Mouse (Mus musculus) intestine, embryonic 14.5 days (tissue): ENCODE data around the gene Tent5a. TPM values are rescaled to one million over a fixed set of nuclear protein-coding genes. Genes with fewer than 3 reads are reported as not detected.

ENCODE experiments used
- ATAC-seq: fragments of 200-750 bp; cut with Nextera tagmentation; replicated peaks from 2 replicates; pipeline ENCODE4 v1.8.0; 2017; ENCODE audit warnings: low read depth, moderate number of reproducible peaks, moderate TSS enrichment, moderate library complexity; ENCODE audit not compliant: low FRiP score, low TSS enrichment
- DNase-seq: peaks from one replicate; pipeline ENCODE4 v3.0.0-alpha.2; 2018; ENCODE audit warnings: low spot score
- H3K27ac ChIP-seq: fragments of 300-500 bp; sonication (generic); 2 replicates; pipeline ENCODE4 v1.5.1; 2014; ENCODE audit warnings: low read depth, mild to moderate bottlenecking, control low read depth
- H3K27me3 ChIP-seq: fragments of 300-500 bp; sonication (generic); replicated peaks from 2 replicates; pipeline ENCODE4 v1.6.1; 2014; ENCODE audit warnings: low read length, control low read depth; ENCODE audit not compliant: control insufficient read depth, insufficient read depth
- H3K36me3 ChIP-seq: fragments of 300-500 bp; sonication (generic); 2 replicates; pipeline ENCODE4 v1.6.1; 2014; ENCODE audit warnings: low read length, control low read depth; ENCODE audit not compliant: control insufficient read depth, insufficient read depth
- H3K4me1 ChIP-seq: fragments of 300-500 bp; sonication (generic); replicated peaks from 2 replicates; pipeline ENCODE4 v1.6.1; 2014; ENCODE audit warnings: low read length, control low read depth, mixed read lengths; ENCODE audit not compliant: control insufficient read depth, insufficient read depth
- H3K4me2 ChIP-seq: fragments of 300-500 bp; sonication (generic); 2 replicates; pipeline ENCODE4 v1.6.1; 2014; ENCODE audit warnings: low read length
- H3K4me3 ChIP-seq: fragments of 300-500 bp; sonication (generic); 2 replicates; pipeline ENCODE4 v1.5.1; 2014; ENCODE audit warnings: low read depth, low read length, control low read depth, mixed read lengths
- H3K9ac ChIP-seq: fragments of 300-500 bp; sonication (generic); 2 replicates; pipeline ENCODE4 v1.6.1; 2014; ENCODE audit warnings: mild to moderate bottlenecking, low read length
- H3K9me3 ChIP-seq: fragments of 300-500 bp; sonication (generic); 2 replicates; pipeline ENCODE4 v1.6.1; 2016; ENCODE audit warnings: low read length, control low read depth; ENCODE audit not compliant: control insufficient read depth
- WGBS: fragments of 180-500 bp; shearing (Covaris S2); extraction: QIAGEN DNeasy Blood & Tissue Kit; methylation state at CpG from one replicate; pipeline ENCODE4 v1.1.7; 2014; 5-methylcytosine and 5-hydroxymethylcytosine counted together
- polyA plus RNA-seq: library from polyadenylated mRNA; unstranded; fragments of >200 nt; fragmentation: Nextera tagmentation; extraction: Ambion mirVana; gene quantifications from 2 replicates; pipeline ENCODE4 v1.2.1, GENCODE M21; 2014

Gene Tent5a
- polyA plus RNA-seq, 1 experiment from 2014 or later = 14.1 TPM

GRCm38 (mm10) chr9:85342892-85343785 is 16.0 kb upstream of the Tent5a start:
- Histone ChIP-seq H3K4me2 (no peak overlapping the region), H3K9me3 (no peaks in the 10 kb centered on the region), H3K9ac (no peak overlapping the region), H3K27me3 (no peaks in the 10 kb centered on the region), H3K36me3 (no peaks in the 10 kb centered on the region), H3K4me3 (no peak overlapping the region), H3K4me1 (no peaks in the 10 kb centered on the region), H3K27ac (no peak overlapping the region)
- 52% methylated on average over 8 of the region's 8 CpGs for WGBS
- ATAC-seq = no peak
- DNase-seq = no peak

DNA sequence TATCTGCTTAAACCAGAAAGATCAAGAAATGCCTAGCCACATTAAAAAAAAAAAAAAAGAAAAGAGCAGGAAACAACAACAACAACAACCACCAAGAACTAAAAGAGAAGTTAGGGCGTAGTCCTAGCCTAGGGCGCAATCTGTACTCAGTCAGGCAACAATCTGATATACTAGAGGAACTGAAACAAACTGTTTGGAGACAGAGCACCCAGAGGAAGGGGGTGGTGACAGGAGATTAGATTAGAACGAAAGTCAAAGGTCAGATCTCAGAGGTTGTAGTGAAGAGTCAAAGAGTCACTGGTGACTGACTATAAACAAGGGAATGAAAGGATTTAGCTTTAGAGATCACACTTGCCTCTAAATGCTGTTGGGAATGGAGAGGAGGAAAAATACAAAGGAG is 13.2 kb upstream of the Tent5a start:
- 77% methylated on average over 3 of the region's 3 CpGs for WGBS
- no peak for ATAC-seq

GRCm38 (mm10) chr9:85336046-85336445 is 8.9 kb upstream of the Tent5a start:
- DNase-seq (no peak), ATAC-seq (no peak)
- H3K9me3 ChIP-seq = no peaks in the 10 kb centered on the region
- H3K27ac ChIP-seq = no peak overlapping the region
- H3K4me2 ChIP-seq = no peak overlapping the region
- H3K9ac ChIP-seq = no peak overlapping the region
- no peak overlapping the region for H3K4me3 ChIP-seq
- no peaks in the 10 kb centered on the region for H3K4me1 ChIP-seq
- H3K27me3 ChIP-seq = no peaks in the 10 kb centered on the region
- H3K36me3 ChIP-seq = no peaks in the 10 kb centered on the region
- 88% methylated on average over 7 of the region's 7 CpGs for WGBS

More for the DNA sequence above, 13.2 kb upstream of the Tent5a start:
- Histone ChIP-seq H3K4me3 (no peak overlapping the region), H3K27ac (no peak overlapping the region), H3K27me3 (no peaks in the 10 kb centered on the region), H3K4me1 (no peaks in the 10 kb centered on the region), H3K9ac (no peak overlapping the region), H3K36me3 (no peaks in the 10 kb centered on the region), H3K9me3 (no peaks in the 10 kb centered on the region), H3K4me2 (no peak overlapping the region)
- no peak for DNase-seq

DNA sequence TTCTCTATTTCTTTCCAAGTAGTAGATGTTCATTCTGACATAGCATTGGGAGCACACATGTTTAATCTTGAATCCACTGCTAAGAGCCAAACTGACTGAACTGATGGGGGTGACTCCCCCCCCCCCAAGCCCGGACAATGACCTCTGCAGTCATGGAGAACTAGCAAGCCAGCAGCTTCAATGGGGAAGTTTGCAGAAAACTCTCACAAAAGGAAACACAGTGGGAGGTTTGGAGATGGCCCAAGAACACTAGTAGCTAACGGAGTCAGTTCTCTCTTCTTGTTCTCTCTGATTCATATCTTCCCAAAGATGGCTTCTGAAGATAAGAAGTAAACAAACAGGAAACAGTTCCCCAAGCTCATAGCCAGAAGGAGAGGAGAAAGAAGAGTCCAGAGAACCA is 4.4 kb upstream of the Tent5a start:
- Histone ChIP-seq H3K9ac (no peak overlapping the region), H3K36me3 (no peaks in the 10 kb centered on the region), H3K9me3 (no peaks in the 10 kb centered on the region), H3K4me3 (no peak overlapping the region), H3K27ac (no peak overlapping the region), H3K27me3 (no peaks in the 10 kb centered on the region), H3K4me1 (no peaks in the 10 kb centered on the region), H3K4me2 (no peak overlapping the region)
- no peak for DNase-seq
- WGBS = 79% methylated on average over 2 of the region's 2 CpGs
- ATAC-seq = no peak

DNA sequence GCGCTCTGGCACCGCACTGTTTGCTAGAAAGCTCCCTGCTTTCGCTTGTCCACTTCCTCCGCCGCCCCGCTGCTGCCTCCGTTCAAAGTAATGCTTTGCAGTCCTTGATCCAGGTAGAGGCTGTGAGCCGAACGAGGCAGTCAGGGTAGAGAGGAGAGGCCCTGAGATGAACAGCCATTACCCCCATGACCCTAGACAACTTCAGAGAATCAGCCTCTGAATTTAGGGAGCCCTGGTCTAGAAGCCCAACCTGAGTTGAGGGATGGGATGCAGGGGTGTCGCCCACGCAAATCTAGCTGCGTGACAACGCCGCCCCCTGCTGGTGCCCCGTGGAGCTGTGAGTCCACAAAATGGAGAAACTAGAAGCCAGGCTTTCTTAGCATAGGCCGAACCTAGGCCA is 1.1 kb upstream of the Tent5a start:
- DNase-seq = peak; percentile 99
- Histone ChIP-seq H3K4me3 (peak overlapping the region; percentile 74), H3K36me3 (peaks cover 4% of the 10 kb centered on the region; the same call in 1 of the 2 replicates), H3K4me1 (no peaks in the 10 kb centered on the region; the same call in 1 of the 2 replicates), H3K27ac (peak overlapping the region; percentile 81), H3K9ac (peak overlapping the region; percentile 63), H3K9me3 (no peaks in the 10 kb centered on the region), H3K27me3 (no peaks in the 10 kb centered on the region), H3K4me2 (peak overlapping the region; percentile 82)
- 4% methylated on average over 16 of the region's 16 CpGs for WGBS
- peak; percentile 28 for ATAC-seq

DNA sequence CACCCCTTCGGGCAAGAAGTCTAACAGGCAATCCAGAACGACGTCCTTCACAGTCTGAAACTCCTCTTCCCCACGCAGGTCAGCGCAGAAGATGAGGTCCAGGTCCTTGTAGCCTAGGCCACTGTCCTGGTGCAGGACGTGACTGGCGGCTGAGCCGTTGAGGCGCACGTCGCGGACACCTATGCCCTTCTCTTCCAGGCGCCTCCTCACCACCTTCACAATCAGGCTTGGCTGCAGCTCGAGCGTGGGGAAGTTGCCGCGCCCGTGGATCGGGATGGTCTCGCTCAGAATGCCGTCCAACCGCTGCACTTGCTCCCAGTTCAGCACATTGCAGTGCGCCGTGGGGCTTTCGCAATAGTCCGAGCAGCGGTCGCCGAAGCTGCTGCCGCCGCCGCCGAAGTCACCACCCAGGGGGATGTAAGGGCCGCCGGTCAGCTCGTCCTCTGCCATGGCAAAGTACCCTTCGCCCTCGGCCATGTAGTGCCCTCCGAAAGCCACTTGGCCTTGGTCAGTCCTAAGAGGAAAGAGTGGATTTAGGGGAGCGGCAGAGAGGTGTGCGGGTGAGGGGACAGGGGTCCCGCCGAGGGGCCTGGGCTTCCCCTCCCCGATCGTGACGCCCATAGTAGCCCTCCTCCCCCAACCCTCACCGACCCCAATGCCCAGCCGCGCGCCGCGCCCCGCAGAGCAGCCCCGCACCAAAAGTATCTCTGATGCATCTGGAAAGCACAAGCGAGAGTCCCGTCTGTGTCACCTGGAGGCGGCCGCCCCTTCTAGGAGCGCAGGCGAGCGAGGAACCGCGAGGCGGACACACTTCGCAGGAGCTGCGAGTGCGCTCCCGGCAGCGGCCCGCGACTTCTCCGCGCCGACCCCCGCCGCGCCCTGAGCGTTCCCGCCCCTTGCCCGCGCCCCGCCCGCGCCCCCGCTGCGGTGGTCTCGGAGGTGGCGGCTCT is 581 bp downstream of the Tent5a start:
- Histone ChIP-seq H3K4me1 (no peaks in the 10 kb centered on the region; the same call in 1 of the 2 replicates), H3K4me2 (peak overlapping the region; percentile 82), H3K27ac (peak overlapping the region; percentile 81), H3K9ac (peak overlapping the region; percentile 63), H3K4me3 (peak overlapping the region; percentile 74), H3K9me3 (no peaks in the 10 kb centered on the region), H3K27me3 (no peaks in the 10 kb centered on the region), H3K36me3 (peaks cover 4% of the 10 kb centered on the region; the same call in 1 of the 2 replicates)
- DNase-seq = peak; percentile 83
- ATAC-seq = peak; percentile 66
- under 1% methylated on average over 75 of the region's 88 CpGs for WGBS

DNA sequence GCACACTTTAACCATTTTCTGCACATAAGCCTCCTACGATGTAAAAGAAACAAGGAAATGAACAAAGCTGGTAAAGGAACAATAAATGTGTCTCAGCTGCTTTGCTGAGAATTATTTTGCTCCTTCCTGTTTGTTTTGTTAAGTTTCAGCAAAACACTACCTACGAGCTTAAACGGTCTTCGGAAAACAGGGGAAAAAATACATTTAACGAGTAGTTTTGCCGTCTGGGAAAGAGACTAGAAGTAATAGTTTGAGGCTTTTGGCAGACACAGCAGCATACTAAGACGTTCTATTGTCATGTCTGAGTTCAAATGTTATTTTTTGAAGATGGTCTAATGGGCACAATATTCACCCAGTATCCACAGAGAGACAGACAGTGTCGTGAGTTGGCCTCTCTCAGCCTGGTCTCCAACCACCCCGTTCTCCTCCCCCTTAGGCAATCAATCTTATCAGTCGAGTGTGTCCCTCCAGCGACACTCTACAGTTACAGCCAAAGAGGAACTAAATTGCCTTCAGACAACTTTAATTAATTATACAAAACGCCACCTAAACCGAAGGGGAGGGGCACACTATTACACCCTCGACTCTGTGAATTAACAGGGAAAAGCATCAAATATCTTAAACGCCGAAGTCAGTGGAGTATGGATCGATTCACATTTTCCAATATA is 1.8 kb downstream of the Tent5a start:
- no peak for DNase-seq
- Histone ChIP-seq H3K9me3 (no peaks in the 10 kb centered on the region), H3K4me3 (peak overlapping the region; percentile 74), H3K36me3 (peaks cover 4% of the 10 kb centered on the region; the same call in 1 of the 2 replicates), H3K27ac (no peak overlapping the region), H3K27me3 (no peaks in the 10 kb centered on the region), H3K4me1 (no peaks in the 10 kb centered on the region; the same call in 1 of the 2 replicates), H3K4me2 (peak overlapping the region; percentile 82), H3K9ac (peak overlapping the region; percentile 63)
- ATAC-seq = no peak
- 34% methylated on average over 17 of the region's 17 CpGs for WGBS
